Mouse (Mus musculus): ENCODE data around the gene Syt6. TPM values are rescaled to one million over a fixed set of nuclear protein-coding genes. Genes with fewer than 3 reads are reported as not detected.

Gene Syt6
- polyA plus RNA-seq, 1 experiment from 2014 or later = 2.5 TPM

DNA sequence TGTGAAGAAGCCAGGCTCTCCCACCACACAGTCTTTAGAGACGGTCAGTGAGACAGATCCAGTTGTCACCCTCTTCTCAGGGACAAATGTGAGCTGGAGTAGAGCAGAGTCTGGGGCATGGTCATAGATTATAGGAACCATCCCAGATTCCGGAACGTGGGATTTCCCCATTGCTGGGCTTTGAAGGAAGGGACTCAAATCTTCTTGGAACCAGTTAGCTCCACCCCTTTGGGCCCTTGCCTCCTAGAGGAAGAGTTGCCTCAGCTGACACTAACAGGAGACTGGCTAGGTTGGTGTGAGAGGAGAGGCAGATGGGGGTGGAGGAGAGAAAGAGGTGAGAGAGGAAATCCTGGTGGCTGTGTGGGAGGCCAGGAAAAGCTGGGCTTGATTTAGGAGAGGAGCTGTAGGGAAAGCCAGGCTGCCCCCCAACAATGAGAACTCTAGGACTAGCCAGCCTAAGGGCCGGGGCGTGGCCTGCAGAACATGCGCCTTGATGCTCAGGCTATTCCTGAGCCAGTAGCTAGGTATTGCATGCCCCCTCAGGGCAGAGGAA, 31.1 kb downstream of the Syt6 start:
- Histone ChIP-seq H3K4me3 (replicated peaks) (no peak overlapping the region), H3K4me1 (no peaks in the 10 kb centered on the region), H3K9ac (no peak overlapping the region), H3K4me2 (no peak overlapping the region), H3K27me3 (replicated peaks) (no peaks in the 10 kb centered on the region), H3K36me3 (no peaks in the 10 kb centered on the region), H3K9me3 (no peaks in the 10 kb centered on the region), H3K27ac (no peak overlapping the region)
- no peak for ATAC-seq (ENCODE audit: insufficient read depth, low FRiP score, low read depth)
- WGBS = 79% methylated on average over 6 of the region's 6 CpGs

DNA sequence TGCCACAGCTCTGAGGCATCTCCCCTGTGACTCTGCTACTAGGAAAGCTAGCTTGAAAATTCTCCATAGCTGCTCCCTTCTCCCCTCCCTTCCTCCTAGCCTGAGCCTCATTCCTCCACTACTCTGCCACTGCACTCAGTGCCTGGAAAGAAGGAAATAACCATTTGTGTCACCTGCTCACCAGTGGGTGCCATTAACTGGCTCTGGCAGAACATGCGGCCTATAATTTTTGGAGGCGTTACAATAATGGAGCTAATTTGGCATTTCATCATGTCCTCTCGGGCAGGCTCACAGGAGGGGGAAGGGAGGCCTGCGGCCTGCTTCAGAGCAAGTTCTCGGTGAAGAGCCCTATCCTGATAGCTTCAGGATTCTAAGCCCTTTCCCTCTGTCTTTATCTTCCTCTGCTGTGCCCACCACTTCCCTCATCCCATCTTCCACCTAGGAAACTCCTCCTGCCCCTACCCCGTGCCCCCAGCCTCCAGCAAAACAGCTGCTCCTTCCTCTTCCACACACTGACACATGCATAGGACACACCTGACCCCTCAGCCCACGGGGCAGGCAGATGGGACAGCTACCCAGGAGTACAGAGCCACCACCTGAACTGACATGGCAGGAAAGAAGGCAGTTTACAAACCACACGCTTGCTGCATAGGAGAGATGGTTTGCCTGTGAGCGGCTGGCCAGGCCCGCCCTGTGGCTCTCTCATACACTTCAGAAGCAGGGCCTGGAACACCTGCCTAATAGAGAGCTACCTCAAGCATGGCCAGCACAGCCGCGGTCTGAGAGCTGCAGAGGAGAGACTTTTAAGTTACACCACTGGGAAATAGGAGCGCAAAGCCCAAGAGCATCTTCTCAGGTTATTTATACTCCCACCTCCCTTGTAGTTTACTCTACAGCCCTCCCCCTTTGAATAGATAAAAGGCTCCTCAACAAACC, 31.9 kb downstream of the Syt6 start:
- H3K9ac ChIP-seq = no peak overlapping the region
- no peak overlapping the region for H3K4me3 ChIP-seq (replicated peaks)
- H3K27me3 ChIP-seq (replicated peaks) = no peaks in the 10 kb centered on the region
- H3K36me3 ChIP-seq = no peaks in the 10 kb centered on the region
- 79% methylated on average over 13 of the region's 13 CpGs for WGBS
- no peak for ATAC-seq (ENCODE audit: insufficient read depth, low FRiP score, low read depth)
- H3K4me1 ChIP-seq = no peaks in the 10 kb centered on the region
- H3K4me2 ChIP-seq = no peak overlapping the region
- H3K9me3 ChIP-seq = no peaks in the 10 kb centered on the region
- no peak overlapping the region for H3K27ac ChIP-seq

DNA sequence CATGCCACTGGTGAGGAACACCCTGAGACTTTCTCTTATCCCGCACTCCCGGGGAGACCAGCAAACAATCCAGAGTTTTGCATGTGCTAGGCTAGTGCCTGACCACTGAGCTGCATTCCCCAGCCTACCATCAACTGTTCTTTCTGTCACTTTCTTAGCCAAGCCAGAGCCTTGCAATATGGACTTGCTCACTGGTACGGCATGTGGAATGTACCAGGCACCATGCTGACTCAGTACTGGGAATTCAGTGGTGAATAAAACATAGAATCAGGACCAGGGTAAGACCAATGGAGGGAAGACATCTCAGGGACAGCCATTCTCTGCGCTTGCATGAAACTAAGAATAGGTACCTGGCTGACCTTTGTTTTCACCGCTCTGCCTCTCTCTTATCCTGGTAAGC, 35.2 kb downstream of the Syt6 start:
- no peak overlapping the region for H3K9ac ChIP-seq

DNA sequence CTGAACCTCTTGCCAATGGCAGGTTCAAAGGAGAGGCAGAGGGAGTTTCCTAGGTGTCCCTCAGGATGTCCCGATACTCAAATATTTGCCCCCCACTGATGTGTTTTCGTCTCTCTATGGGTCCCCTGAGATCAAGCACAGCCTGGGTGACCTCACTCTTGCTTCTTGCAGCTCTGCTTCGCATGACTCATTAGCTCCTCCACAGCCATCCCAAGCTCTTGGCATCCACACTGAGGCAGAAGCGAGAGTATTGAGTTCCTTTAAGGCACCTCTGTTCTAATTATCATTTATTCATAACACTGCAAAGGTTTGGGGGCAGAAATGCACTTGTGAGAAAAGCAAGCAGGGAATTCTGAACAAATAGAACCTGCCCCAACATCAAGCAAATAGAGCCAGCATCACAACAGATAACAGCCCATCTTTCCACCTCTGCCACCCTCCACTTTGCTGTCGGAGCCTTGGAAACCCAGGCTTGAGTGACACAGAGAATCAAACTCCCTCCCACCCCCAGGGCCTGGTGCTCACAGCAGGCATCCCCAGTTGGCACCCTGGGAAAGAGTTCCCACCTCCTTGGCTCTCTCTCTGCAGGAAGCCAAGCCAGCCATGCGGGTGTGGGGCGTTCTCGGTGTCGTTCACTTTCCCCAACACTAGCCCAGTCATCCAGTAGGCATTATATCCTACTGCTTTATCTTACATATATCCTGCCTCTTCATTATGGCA, 37.8 kb downstream of the Syt6 start:
- Histone ChIP-seq H3K36me3 (no peaks in the 10 kb centered on the region), H3K9me3 (no peaks in the 10 kb centered on the region), H3K9ac (no peak overlapping the region), H3K4me3 (replicated peaks) (no peak overlapping the region), H3K27me3 (replicated peaks) (no peaks in the 10 kb centered on the region), H3K27ac (no peak overlapping the region), H3K4me1 (no peaks in the 10 kb centered on the region), H3K4me2 (no peak overlapping the region)
- 58% methylated on average over 9 of the region's 9 CpGs for WGBS
- no peak for ATAC-seq (ENCODE audit: insufficient read depth, low FRiP score, low read depth)

More for the DNA sequence above, 35.2 kb downstream of the Syt6 start:
- Histone ChIP-seq H3K27me3 (replicated peaks) (no peaks in the 10 kb centered on the region), H3K4me1 (no peaks in the 10 kb centered on the region), H3K27ac (no peak overlapping the region), H3K4me3 (replicated peaks) (no peak overlapping the region), H3K9me3 (no peaks in the 10 kb centered on the region), H3K4me2 (no peak overlapping the region), H3K36me3 (no peaks in the 10 kb centered on the region)
- 87% methylated on average over 5 of the region's 5 CpGs for WGBS
- no peak for ATAC-seq (ENCODE audit: insufficient read depth, low FRiP score, low read depth)

DNA sequence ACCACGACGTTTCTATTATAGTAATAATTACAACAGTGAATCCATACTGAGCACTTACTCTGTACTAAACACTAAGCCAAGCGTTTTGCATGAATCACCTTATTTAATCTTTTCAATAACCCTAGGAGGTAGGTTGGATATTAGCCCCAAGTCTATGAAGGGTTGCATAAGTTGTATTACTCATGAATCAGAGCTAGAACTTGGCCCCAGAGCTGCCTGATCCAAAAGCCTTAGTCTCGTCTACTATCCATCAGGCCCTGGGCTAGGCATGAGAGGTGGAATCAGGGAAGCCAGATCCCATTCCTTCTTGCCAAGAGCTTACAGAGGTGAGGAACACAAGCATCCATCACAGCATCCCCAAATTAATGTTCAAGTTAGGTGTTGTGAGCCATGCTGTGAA, 40.6 kb downstream of the Syt6 start:
- Histone ChIP-seq H3K27me3 (replicated peaks) (no peaks in the 10 kb centered on the region), H3K4me1 (no peaks in the 10 kb centered on the region), H3K9me3 (no peaks in the 10 kb centered on the region), H3K4me2 (no peak overlapping the region), H3K36me3 (no peaks in the 10 kb centered on the region), H3K27ac (no peak overlapping the region), H3K4me3 (replicated peaks) (no peak overlapping the region), H3K9ac (no peak overlapping the region)
- 69% methylated on average over 4 of the region's 4 CpGs for WGBS
- no peak for ATAC-seq (ENCODE audit: insufficient read depth, low FRiP score, low read depth)

DNA sequence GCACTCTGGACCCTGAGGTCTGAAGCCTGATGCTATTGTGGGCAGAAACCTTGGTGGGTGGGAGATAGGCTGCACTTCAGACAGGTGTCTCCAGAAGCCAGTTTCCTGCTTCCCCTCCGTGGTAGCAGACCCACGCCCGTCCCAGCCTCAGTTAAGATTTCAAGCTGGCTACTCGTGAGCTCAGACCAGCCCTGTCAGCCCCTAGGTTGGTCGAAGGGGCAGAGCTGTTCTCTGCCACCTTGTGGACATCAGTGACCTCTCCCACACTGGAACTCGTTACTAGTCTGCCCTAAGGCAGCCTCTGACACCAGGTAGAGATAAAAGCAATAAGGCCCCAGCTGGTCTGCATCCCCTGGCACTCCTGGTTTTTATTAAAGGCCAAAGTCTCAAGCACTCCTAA, 42.0 kb downstream of the Syt6 start:
- no peak for ATAC-seq (ENCODE audit: insufficient read depth, low FRiP score, low read depth)

DNA sequence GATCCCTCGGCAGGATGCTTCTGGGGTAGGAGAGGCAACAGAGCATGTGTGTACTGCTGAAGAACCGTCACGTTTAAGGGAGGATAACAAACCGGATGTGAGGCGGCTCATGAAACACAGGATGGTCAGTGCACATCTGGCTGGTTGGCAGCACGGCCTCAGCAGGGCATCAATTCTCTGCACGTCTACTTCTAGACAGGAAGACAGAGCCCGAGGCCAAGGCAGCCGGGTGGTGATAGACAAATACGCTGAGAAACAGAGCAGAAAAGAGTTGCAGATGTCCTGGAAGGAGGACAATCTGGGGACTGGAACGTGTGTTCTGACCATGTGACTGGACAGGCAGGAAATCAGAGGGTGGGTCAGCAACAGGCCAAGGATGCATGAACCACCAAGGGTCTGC, 45.1 kb downstream of the Syt6 start:
- WGBS = 68% methylated on average over 11 of the region's 11 CpGs
- H3K4me1 ChIP-seq = peaks cover 3% of the 10 kb centered on the region; the same call in 1 of the 2 replicates
- H3K9me3 ChIP-seq = no peaks in the 10 kb centered on the region
- H3K4me2 ChIP-seq = no peak overlapping the region
- H3K27me3 ChIP-seq (replicated peaks) = no peaks in the 10 kb centered on the region
- no peak overlapping the region for H3K9ac ChIP-seq
- H3K27ac ChIP-seq = no peak overlapping the region
- no peak for ATAC-seq (ENCODE audit: insufficient read depth, low FRiP score, low read depth)
- H3K4me3 ChIP-seq (replicated peaks) = no peak overlapping the region
- H3K36me3 ChIP-seq = no peaks in the 10 kb centered on the region

More for the DNA sequence above, 42.0 kb downstream of the Syt6 start:
- Histone ChIP-seq H3K9ac (no peak overlapping the region), H3K27ac (no peak overlapping the region), H3K4me2 (no peak overlapping the region), H3K9me3 (no peaks in the 10 kb centered on the region), H3K4me1 (no peaks in the 10 kb centered on the region), H3K27me3 (replicated peaks) (no peaks in the 10 kb centered on the region), H3K4me3 (replicated peaks) (no peak overlapping the region), H3K36me3 (no peaks in the 10 kb centered on the region)
- 30% methylated on average over 6 of the region's 6 CpGs for WGBS

DNA sequence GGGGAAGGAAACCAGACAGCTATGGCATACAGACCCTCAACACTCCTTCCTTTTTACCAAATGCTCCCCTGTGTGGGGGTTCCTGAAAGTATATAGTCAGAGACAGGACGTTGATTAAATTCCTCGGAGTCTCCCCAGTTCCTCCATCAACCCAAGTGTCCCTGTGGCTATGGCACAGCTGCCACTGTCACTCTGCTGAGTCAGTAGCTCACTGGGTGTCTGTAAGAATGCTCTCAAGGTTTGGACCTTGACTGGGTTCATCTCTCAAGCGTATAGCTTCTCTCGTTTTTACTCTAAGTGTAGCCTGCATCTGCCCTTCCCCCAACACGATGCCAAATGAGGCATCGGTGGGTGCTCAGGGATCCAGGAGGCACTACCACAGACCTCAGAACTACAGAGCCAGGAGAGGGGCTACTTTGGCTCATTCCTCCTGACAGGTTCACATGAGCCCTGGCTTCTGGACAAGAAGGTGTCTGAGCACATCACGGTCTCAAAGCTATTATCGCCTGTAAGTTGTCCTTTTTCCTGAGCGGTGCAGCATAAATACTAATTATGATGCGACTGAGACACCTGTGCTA, 49.0 kb downstream of the Syt6 start:
- no peak overlapping the region for H3K27ac ChIP-seq
- ATAC-seq (ENCODE audit: insufficient read depth, low FRiP score, low read depth) = no peak
- H3K4me1 ChIP-seq = peaks cover 3% of the 10 kb centered on the region; the same call in 1 of the 2 replicates
- H3K4me3 ChIP-seq (replicated peaks) = no peak overlapping the region
- H3K9me3 ChIP-seq = no peaks in the 10 kb centered on the region
- no peaks in the 10 kb centered on the region for H3K27me3 ChIP-seq (replicated peaks)
- H3K36me3 ChIP-seq = no peaks in the 10 kb centered on the region
- H3K4me2 ChIP-seq = no peak overlapping the region
- 87% methylated on average over 10 of the region's 10 CpGs for WGBS
- no peak overlapping the region for H3K9ac ChIP-seq

DNA sequence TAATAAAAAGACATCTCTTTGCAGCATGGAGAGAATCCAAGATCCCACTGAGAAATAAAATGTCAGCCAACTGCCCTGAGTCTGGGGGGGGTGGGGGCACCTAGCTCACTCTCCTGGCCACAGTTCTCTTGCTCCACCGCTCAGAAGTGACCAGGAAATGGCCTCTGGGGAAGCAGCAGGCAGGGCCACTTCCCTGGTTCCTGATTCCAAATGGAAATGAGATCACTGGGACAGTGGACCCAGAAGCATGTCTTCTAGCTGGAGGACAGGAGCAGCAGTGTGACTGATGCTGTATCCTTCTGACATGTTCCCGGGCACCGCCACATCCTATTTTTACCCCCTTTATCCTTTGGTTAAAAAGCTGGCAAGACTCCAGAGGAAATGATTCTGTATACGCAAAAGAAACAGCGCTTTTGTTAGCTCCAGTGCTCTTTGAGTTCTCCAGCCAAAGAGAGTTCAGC, 49.6 kb downstream of the Syt6 start:
- H3K9me3 ChIP-seq = no peaks in the 10 kb centered on the region
- WGBS = 38% methylated on average over 5 of the region's 5 CpGs
- peaks cover 3% of the 10 kb centered on the region; the same call in 1 of the 2 replicates for H3K4me1 ChIP-seq
- no peaks in the 10 kb centered on the region for H3K27me3 ChIP-seq (replicated peaks)
- H3K4me2 ChIP-seq = no peak overlapping the region
- H3K27ac ChIP-seq = no peak overlapping the region
- H3K36me3 ChIP-seq = no peaks in the 10 kb centered on the region
- ATAC-seq (ENCODE audit: insufficient read depth, low FRiP score, low read depth) = no peak
- no peak overlapping the region for H3K9ac ChIP-seq
- no peak overlapping the region for H3K4me3 ChIP-seq (replicated peaks)

DNA sequence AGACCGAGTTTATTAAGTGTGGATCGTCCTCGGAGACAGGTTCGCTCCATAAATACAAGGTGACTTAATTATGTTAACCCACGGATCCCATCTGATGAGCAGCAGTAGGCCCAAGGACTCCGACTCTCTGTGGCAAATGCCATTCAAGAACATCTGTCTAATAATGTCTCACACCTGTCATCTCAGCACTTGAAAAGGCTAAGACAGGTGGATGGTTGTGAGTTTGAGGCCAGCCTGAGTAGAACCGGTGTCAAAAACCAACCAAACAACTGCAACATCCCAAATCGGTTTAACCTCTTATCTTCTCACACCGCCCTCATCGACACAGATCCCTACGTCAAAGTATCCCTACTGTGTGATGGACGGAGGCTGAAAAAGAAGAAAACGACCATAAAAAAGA, 50.1 kb downstream of the Syt6 start:
- WGBS = 90% methylated on average over 13 of the region's 13 CpGs
- Histone ChIP-seq H3K4me3 (replicated peaks) (no peak overlapping the region), H3K9ac (no peak overlapping the region), H3K4me1 (peaks cover 3% of the 10 kb centered on the region; the same call in 1 of the 2 replicates), H3K27ac (no peak overlapping the region), H3K4me2 (no peak overlapping the region), H3K36me3 (no peaks in the 10 kb centered on the region), H3K9me3 (no peaks in the 10 kb centered on the region), H3K27me3 (replicated peaks) (no peaks in the 10 kb centered on the region)
- ATAC-seq (ENCODE audit: insufficient read depth, low FRiP score, low read depth) = no peak

DNA sequence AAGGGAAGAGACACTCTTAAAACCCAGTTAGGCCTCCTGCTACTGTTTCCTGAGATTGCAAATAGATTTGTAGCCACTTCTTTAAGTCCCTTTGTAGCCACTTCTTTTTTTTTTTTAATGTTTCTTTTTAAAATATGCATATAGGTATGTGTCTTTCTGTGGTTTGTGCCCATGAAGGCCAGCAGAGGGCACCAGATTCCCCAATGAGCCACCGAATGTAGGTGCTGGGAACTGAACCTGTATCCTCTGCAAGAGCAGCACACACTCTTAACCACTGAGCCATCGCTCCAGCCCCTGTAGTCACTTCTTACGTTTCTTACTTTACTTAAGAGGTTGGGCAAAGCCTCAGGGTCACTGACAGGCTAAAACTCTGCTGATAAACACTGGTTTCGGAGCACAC, 51.5 kb downstream of the Syt6 start:
- Histone ChIP-seq H3K27me3 (replicated peaks) (no peaks in the 10 kb centered on the region), H3K36me3 (no peaks in the 10 kb centered on the region), H3K4me1 (peaks cover 3% of the 10 kb centered on the region; the same call in 1 of the 2 replicates), H3K9ac (no peak overlapping the region), H3K27ac (no peak overlapping the region), H3K9me3 (no peaks in the 10 kb centered on the region), H3K4me2 (no peak overlapping the region), H3K4me3 (replicated peaks) (no peak overlapping the region)
- 90% methylated on average over 4 of the region's 4 CpGs for WGBS
- ATAC-seq (ENCODE audit: insufficient read depth, low FRiP score, low read depth) = no peak
